Mouse (Mus musculus) stomach, postnatal 0 days (tissue): ENCODE results near the gene Hykk. TPM values are rescaled to one million over a fixed set of nuclear protein-coding genes. Genes with fewer than 3 reads are reported as not detected.
"Not testable (repeated sequence)": the region's sequence is repeated elsewhere in the genome, so short reads cannot be mapped to it uniquely, and the experiment has no call there.

ENCODE experiments used
- ATAC-seq: fragments of 200-750 bp; cut with Nextera tagmentation; 2 replicates; pipeline ENCODE4 v1.8.0; 2017; ENCODE audit not compliant: low FRiP score, low TSS enrichment
- DNase-seq: peaks from one replicate; pipeline ENCODE4 v3.0.0-alpha.2; 2016; ENCODE audit warnings: low spot score
- H3K27ac ChIP-seq: fragments of 300-500 bp; sonication (generic); replicated peaks from 2 replicates; pipeline ENCODE4 v1.5.1; 2014; ENCODE audit warnings: mild to moderate bottlenecking, control low read depth
- H3K27me3 ChIP-seq: fragments of 300-500 bp; sonication (generic); 2 replicates; pipeline ENCODE4 v1.6.1; 2014; ENCODE audit warnings: low read length; ENCODE audit not compliant: control insufficient read depth, insufficient read depth
- H3K36me3 ChIP-seq: fragments of 300-500 bp; sonication (generic); 2 replicates; pipeline ENCODE4 v1.6.1; 2014; ENCODE audit warnings: low read length, mixed read lengths; ENCODE audit not compliant: control insufficient read depth, insufficient read depth
- H3K4me1 ChIP-seq: fragments of 300-500 bp; sonication (generic); replicated peaks from 2 replicates; pipeline ENCODE4 v1.6.1; 2014; ENCODE audit warnings: antibody characterized with exemption; ENCODE audit not compliant: control insufficient read depth, insufficient read depth
- H3K4me2 ChIP-seq: fragments of 300-500 bp; sonication (generic); replicated peaks from 2 replicates; pipeline ENCODE4 v1.6.1; 2014; ENCODE audit warnings: low read depth, mild to moderate bottlenecking, control low read depth, moderate library complexity
- H3K4me3 ChIP-seq: fragments of 300-500 bp; sonication (generic); 2 replicates; pipeline ENCODE4 v1.5.1; 2014; ENCODE audit warnings: low read depth, low read length, control low read depth
- H3K9ac ChIP-seq: fragments of 300-500 bp; sonication (generic); 2 replicates; pipeline ENCODE4 v1.6.1; 2014; ENCODE audit warnings: mild to moderate bottlenecking, low read length, control low read depth, mixed read lengths
- H3K9me3 ChIP-seq: fragments of 300-500 bp; sonication (generic); 2 replicates; pipeline ENCODE4 v1.6.1; 2016; ENCODE audit warnings: low read length; ENCODE audit not compliant: control insufficient read depth
- CTCF ChIP-seq: IDR thresholded peaks from 2 replicates; pipeline ENCODE4 v1.5.1; 2016; ENCODE audit warnings: antibody characterized with exemption, low read depth, mild to moderate bottlenecking, moderate library complexity
- EP300 ChIP-seq: optimal IDR thresholded peaks from 2 replicates; pipeline ENCODE3; 2016; ENCODE audit warnings: antibody characterized with exemption
- WGBS: fragments of 180-500 bp; shearing (Covaris S2); extraction: QIAGEN DNeasy Blood & Tissue Kit; methylation state at CpG from one replicate; pipeline ENCODE4 v1.1.7; 2014; 5-methylcytosine and 5-hydroxymethylcytosine counted together
- polyA plus RNA-seq: library from polyadenylated mRNA; unstranded; fragments of >200 nt; fragmentation: Nextera tagmentation; extraction: Ambion mirVana; gene quantifications from 2 replicates; pipeline ENCODE4 v1.2.1, GENCODE M21; 2015

Hykk gene
- polyA plus RNA-seq, 1 experiment from 2014 or later = 1.4 TPM

GRCm38 (mm10) chr9:54932379-54932778 lies 15.3 kb downstream of the Hykk start:
- H3K4me1 ChIP-seq = no peaks in the 10 kb centered on the region
- WGBS = 69% methylated on average over 2 of the region's 2 CpGs
- no peaks in the 10 kb centered on the region for H3K36me3 ChIP-seq
- no peak for DNase-seq
- H3K27ac ChIP-seq = no peak overlapping the region
- no peak overlapping the region for H3K4me3 ChIP-seq
- no peaks in the 10 kb centered on the region for H3K27me3 ChIP-seq
- TF ChIP-seq CTCF (no peak), EP300 (no peak)
- H3K4me2 ChIP-seq = no peak overlapping the region
- H3K9ac ChIP-seq = no peak overlapping the region
- ATAC-seq = no peak
- no peaks in the 10 kb centered on the region for H3K9me3 ChIP-seq

- 84% methylated on average over 4 of the region's 4 CpGs for WGBS
- Histone ChIP-seq H3K27ac (no peak overlapping the region), H3K27me3 (no peaks in the 10 kb centered on the region), H3K4me2 (no peak overlapping the region), H3K4me1 (no peaks in the 10 kb centered on the region), H3K9ac (no peak overlapping the region), H3K36me3 (no peaks in the 10 kb centered on the region), H3K4me3 (no peak overlapping the region), H3K9me3 (no peaks in the 10 kb centered on the region)
- ATAC-seq = no peak
- DNase-seq = no peak
- TF ChIP-seq EP300 = no peak
- no peak for TF ChIP-seq CTCF
These were observed 25.0 kb downstream of the Hykk start for GRCm38 (mm10) chr9:54942071-54942470.

- Histone ChIP-seq H3K36me3 (no peaks in the 10 kb centered on the region), H3K9me3 (no peaks in the 10 kb centered on the region), H3K27me3 (no peaks in the 10 kb centered on the region), H3K4me2 (no peak overlapping the region), H3K4me1 (no peaks in the 10 kb centered on the region), H3K9ac (no peak overlapping the region), H3K27ac (no peak overlapping the region), H3K4me3 (no peak overlapping the region)
- peak; percentile 18; the same call in 1 of the 2 replicates for TF ChIP-seq CTCF
- TF ChIP-seq EP300 = no peak
- DNase-seq (no peak), ATAC-seq (no peak)
- WGBS = 70% methylated on average over 2 of the region's 2 CpGs
These were observed 27.4 kb downstream of the Hykk start for GRCm38 (mm10) chr9:54944467-54944866.

- no peak overlapping the region for H3K27ac ChIP-seq
- H3K27me3 ChIP-seq = no peaks in the 10 kb centered on the region
- WGBS = 71% methylated on average over 16 of the region's 16 CpGs
- no peaks in the 10 kb centered on the region for H3K36me3 ChIP-seq
- no peak overlapping the region for H3K4me3 ChIP-seq
- no peak overlapping the region for H3K9ac ChIP-seq
- no peaks in the 10 kb centered on the region for H3K9me3 ChIP-seq
- DNase-seq (no peak), ATAC-seq (no peak)
- no peak overlapping the region for H3K4me2 ChIP-seq
- H3K4me1 ChIP-seq = no peaks in the 10 kb centered on the region
- no peak for TF ChIP-seq CTCF
- TF ChIP-seq EP300 = no peak
These were observed 29.2 kb downstream of the Hykk start for GRCm38 (mm10) chr9:54946256-54946655.

GRCm38 (mm10) chr9:54949465-54949864 lies 32.4 kb downstream of the Hykk start:
- ATAC-seq = no peak
- Histone ChIP-seq H3K4me2 (no peak overlapping the region), H3K27ac (no peak overlapping the region), H3K27me3 (no peaks in the 10 kb centered on the region), H3K36me3 (peaks cover 6% of the 10 kb centered on the region; the same call in 1 of the 2 replicates), H3K4me3 (no peak overlapping the region), H3K4me1 (no peaks in the 10 kb centered on the region), H3K9me3 (no peaks in the 10 kb centered on the region), H3K9ac (no peak overlapping the region)
- no peak for DNase-seq
- TF ChIP-seq EP300 (no peak), CTCF (no peak)

- H3K9me3 ChIP-seq, H3K36me3 ChIP-seq, DNase-seq, H3K4me1 ChIP-seq, ATAC-seq, H3K27me3 ChIP-seq: not testable (repeated sequence)
- WGBS = 38% methylated on average over 8 of the region's 8 CpGs
- peak overlapping the region; percentile 32; the same call in 1 of the 2 replicates for H3K9ac ChIP-seq
- H3K4me3 ChIP-seq = peak overlapping the region; percentile 88
- H3K4me2 ChIP-seq = peak overlapping the region; percentile 81
- H3K27ac ChIP-seq = peak overlapping the region; percentile 94
These were observed 33.1 kb downstream of the Hykk start for GRCm38 (mm10) chr9:54950162-54950561.
